Mouse (Mus musculus) layer of hippocampus, adult 2 months (tissue): ENCODE measurements around the gene Cd247. TPM values are rescaled to one million over a fixed set of nuclear protein-coding genes. Genes with fewer than 3 reads are reported as not detected.

ENCODE experiments used
- DNase-seq, 2 experiments: peaks; one replicate each; pipeline ENCODE4 v3.0.0; 2022; ENCODE audit warnings: low spot score in 2 of 2
- H3K27ac ChIP-seq: fragments of 200-600 bp; 2 replicates; pipeline ENCODE4 v1.8.1; 2022
- H3K4me3 ChIP-seq: fragments of 200-600 bp; 2 replicates; pipeline ENCODE4 v1.8.1; 2022; ENCODE audit warnings: mild to moderate bottlenecking
- CTCF ChIP-seq: fragments of 200-600 bp; conservative IDR thresholded peaks from 2 replicates; pipeline ENCODE4 v1.8.1; 2022; ENCODE audit warnings: antibody characterized with exemption, mild to moderate bottlenecking, moderate library complexity
- total RNA-seq, 2 experiments: library from RNA; stranded (reverse); gene quantifications; 2 replicates each; pipeline ENCODE4 v1.2.3; 2021

Gene Cd247
- total RNA-seq, 2 experiments from 2014 or later = not detected

DNA sequence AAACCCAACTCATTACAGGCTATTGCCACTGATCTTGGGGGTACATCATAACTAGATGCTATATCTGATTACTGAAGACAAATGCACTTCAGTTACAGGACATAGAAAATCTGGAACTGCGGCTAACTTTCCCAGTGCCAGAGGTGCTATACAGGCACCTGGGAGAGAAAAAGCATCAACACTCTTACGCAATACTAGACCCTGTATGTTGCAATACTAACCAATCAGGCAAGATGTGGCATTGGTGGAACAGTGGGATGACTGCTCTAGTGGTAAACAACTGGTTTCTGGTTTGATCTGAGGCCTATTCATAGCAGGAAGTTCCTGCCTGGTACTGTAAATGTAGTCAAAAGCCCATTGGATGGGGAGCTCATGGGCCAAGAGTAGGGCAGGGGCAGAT lies 90.3 kb downstream of the Cd247 start:
- H3K27ac ChIP-seq = no peak overlapping the region
- DNase-seq = no peak
- H3K4me3 ChIP-seq = no peak overlapping the region
- TF ChIP-seq CTCF = no peak

DNA sequence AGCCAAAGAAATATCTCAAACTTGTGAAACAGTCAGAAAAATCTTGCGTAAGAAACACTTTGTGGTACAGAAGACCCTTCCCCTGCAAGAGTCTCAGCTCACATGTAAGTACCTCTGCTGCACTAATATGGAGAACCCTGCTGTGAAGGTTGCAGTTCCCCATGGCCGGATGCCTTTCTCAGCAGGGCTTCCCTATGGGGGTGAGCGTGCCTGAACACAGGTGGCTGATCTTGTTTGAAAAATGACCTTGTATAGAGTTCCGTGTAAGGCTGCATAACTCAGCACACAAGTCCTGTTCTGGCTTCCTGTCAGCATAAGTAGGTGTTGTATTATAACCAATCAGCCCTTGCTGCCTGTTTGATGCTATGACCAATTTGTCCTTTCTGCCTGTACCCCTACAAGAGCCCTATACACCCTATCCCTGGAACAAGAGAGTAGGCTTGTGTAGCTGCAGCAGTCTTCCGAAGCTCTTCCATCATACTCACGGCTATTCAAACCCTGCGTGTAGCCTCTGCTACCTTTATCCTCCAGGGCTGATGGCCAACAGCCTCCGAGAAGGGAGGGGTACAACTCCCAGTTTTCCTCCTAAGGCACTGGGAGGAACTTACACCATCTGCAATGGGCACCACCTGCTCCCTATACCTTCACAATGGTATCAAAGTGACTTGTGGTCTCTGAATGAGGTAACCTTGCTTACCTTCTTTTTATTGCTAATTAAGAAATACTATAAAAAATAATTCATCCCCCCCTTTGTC lies 93.8 kb downstream of the Cd247 start:
- H3K27ac ChIP-seq = no peak overlapping the region
- DNase-seq = no peak
- no peak for TF ChIP-seq CTCF
- H3K4me3 ChIP-seq = no peak overlapping the region

DNA sequence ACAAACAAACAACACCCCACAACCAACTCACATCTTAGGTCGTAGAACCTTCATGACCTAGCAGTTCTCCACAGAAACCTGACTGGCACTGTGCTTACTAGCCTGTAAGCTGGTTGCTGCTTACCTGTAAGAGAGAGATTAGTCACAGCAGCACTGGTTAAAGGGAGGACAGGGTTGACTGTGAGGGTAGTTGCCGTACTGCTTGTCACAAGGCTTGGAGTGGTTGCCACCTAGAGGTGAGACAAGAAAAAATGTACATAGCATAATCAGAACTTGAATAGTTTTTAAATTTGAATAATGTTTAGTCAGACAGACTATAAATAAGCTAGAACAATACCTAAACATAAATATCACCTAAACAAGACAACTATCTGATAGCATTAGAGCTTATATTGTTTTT lies 103.2 kb downstream of the Cd247 start:
- no peak overlapping the region for H3K4me3 ChIP-seq
- H3K27ac ChIP-seq = no peak overlapping the region
- no peak for DNase-seq
- peak; percentile 73 for TF ChIP-seq CTCF

DNA sequence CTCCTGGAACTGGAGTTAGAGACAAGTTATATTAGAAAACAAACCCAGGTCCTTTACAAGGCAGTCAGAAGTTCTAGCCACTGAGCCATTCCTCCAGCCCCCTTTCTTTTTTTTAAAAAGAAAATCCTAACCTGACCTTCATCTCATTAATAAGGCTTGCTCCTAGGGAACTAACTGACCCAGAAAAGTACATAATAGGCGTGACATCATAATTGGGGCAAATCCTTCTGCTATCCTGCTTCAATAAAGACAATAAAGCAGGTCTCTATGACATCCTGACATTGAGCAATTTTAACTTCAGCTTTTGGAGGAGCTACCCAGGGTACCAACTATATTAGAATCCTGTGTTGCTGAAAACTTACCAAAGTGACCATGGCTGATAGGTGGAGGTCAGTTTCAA lies 115.1 kb downstream of the Cd247 start:
- H3K27ac ChIP-seq = no peak overlapping the region
- no peak overlapping the region for H3K4me3 ChIP-seq
- TF ChIP-seq CTCF = no peak
- DNase-seq = no peak

DNA sequence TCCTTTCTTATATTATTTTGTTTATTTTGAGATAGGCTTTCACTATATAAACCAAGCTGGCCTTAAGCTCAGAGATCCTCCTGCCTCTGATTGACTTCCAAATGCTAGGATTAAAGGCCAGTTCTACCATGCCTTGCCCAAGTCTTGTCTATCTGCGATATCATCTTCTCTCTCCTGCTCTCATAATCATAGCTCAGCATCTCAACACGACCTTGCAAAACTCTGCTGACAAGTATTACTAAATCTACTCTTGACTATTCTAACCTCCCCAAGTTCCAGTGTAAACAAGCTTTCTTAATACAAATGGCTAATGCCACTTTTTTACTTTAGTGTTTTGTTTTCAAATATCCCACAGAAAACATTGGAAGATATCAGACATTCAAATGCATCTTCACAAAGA lies 119.7 kb downstream of the Cd247 start:
- H3K27ac ChIP-seq = no peak overlapping the region
- TF ChIP-seq CTCF = no peak

DNA sequence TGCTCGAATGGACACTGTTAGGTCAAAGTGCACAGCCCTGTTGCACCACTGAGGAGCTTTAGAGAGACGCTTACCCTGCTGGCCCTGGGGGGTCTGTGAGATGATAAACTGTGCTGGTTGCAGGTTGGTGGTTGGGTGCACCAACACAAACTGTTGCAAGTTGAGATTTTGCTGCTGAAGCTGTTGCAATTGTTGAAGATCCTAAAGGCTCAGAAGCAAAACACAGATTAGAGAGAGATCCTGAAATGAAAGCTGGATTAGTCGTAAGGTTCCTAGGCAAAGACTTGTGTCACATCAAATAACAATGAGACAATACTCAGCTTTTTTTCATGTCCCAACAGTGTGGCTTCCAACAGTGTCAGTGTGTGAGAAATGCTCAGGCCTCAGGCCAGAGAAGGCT lies 120.3 kb downstream of the Cd247 start:
- no peak for TF ChIP-seq CTCF
- no peak overlapping the region for H3K27ac ChIP-seq
- no peak overlapping the region for H3K4me3 ChIP-seq
- DNase-seq = no peak

More for the DNA sequence above, 119.7 kb downstream of the Cd247 start:
- H3K4me3 ChIP-seq = no peak overlapping the region
- no peak for DNase-seq

DNA sequence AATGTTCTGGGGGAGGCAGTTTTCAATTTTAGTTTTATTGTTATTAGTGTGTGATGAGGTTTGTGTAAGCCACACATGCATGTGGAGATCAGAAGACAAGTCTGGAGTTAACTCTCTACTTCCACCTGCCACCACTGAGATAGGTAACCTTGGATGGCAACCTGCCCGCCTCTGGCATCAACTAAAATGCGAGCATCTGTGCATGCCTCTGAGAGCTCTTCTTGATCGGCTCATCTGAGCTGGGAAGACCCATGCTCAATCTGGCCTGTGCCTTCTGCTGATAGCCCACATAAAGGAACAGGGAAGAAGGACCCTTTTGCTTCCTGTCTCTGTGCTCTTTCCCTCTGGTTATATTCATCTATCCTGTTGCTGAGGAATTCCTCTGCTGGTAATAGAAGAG lies 121.0 kb downstream of the Cd247 start:
- DNase-seq = no peak
- Histone ChIP-seq H3K4me3 (no peak overlapping the region), H3K27ac (no peak overlapping the region)
- no peak for TF ChIP-seq CTCF

DNA sequence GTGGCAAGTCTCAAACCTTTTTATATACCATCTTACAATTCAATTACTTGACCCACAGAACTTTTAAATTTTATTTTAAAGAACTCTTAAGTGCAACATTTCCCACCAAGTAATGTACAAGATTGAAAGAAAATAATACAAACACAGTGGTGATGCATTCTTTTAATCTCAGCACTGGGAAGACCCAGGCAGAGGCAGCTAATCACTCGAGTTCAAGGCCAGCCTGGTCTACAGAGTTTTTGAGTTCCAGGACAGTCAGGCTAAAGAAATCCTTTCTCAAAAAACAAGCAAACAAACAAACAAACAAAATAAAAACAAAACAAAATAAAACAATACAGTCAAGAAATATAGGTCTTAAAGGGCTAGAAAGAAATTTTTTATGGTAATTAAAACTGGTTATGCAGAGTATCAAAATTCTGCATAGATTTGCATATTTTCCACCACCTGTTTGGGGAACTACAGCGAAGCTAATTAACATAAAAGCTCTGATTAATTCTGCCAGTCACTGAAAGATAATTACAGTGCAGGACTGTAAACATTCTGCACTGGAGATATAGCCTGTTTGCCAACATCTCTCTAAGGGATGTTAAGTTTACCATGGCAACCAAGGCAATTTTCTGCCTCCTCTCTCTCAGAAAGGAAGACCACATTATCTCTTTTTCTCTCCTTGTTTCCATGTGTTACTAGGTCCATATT lies 125.4 kb downstream of the Cd247 start:
- H3K4me3 ChIP-seq = no peak overlapping the region
- no peak for DNase-seq
- TF ChIP-seq CTCF = no peak
- no peak overlapping the region; the same call in 1 of the 2 replicates for H3K27ac ChIP-seq

DNA sequence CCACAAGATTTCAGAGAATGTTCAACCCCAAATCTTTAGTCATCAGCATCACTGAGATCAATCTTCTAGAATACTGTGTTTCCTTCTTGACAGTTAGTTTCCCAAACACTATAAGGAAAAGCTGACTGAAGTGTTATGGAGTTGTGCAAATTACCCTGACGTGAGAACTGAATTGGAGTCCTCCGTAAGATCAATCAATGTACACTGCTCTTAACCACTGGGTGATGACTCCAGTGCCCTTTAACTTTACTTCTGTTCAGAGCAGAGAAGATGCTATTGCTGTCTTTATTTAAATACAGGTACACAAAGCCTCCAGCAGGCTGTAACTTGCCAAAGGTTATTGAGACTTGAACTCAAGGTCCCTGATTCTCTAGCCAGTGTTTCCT lies 125.9 kb downstream of the Cd247 start:
- no peak for DNase-seq
- Histone ChIP-seq H3K27ac (no peak overlapping the region), H3K4me3 (no peak overlapping the region)
- no peak for TF ChIP-seq CTCF

DNA sequence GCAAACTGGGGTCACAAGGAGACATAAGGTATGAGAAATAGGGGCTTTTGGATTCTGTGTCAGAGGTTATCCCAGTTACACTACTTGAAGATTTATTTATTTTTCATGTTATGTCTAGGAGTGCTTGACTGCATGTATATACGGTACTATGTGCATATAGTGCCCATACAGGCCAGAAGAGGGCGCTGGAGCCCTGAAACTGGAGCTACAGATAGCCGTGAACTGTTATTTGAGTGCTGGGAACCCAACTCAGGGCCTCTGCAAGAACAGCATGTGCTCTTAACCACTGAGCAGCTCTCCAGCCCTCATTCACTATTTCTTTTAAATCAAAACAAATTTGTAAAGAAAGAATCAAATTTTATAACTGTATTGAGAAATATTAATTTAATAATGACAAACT lies 132.5 kb downstream of the Cd247 start:
- peak; percentile 40 for TF ChIP-seq CTCF
- DNase-seq = no peak

DNA sequence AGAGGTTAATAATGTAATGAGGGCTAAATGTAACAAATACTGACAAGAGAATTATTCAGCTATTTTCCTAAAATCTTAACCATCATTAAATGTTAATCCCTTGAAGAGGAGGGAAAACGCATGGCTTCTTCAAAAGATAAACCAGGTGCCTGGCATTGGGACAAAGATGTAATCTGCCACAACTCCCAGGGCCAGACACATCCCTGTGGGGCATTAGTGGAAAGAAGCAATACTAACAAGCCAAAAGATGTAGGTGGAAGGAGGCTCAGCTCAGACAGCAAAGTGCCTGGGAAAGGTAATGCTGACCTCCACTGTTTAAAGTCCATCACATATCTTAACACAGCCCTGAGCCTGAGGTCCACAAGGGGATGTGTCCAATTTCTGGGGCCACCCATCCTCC lies 134.0 kb downstream of the Cd247 start:
- Histone ChIP-seq H3K4me3 (no peak overlapping the region), H3K27ac (no peak overlapping the region)
- TF ChIP-seq CTCF = no peak
- DNase-seq = no peak

More for the DNA sequence above, 132.5 kb downstream of the Cd247 start:
- no peak overlapping the region for H3K27ac ChIP-seq
- no peak overlapping the region for H3K4me3 ChIP-seq

DNA sequence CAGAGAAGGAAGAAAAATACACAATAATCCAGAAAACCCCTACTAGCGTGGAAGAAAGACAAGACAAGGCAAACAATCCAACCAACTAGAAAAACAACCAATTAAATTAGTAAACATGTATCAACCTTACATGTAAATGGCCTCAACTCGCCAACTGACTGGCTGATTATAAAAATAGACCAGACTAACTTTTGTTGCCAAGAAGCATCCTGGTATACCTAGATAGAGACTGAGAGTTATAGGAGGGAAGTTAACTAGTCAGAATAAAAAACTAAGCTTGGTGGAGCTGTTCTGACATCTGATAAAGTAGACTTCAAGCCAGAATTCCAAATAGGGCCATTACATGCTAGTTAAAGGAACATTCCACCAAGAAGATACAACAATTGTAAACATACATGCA lies 136.7 kb downstream of the Cd247 start:
- TF ChIP-seq CTCF = no peak
- no peak for DNase-seq
- no peak overlapping the region for H3K27ac ChIP-seq
- H3K4me3 ChIP-seq = no peak overlapping the region

Other genes with a start within 250 kb of the Cd247 start
- gene Mpzl1, start 154.1 kb upstream of the Cd247 start, total RNA-seq = 10 to 100 TPM; 30.6 to 38.5 TPM
- 1 to 10 TPM; 3.7 to 4.9 TPM for gene Rcsd1, start 78.9 kb upstream of the Cd247 start, total RNA-seq
- gene Creg1, start 24.9 kb upstream of the Cd247 start, total RNA-seq = 10 to 100 TPM; 23.8 to 26.4 TPM
- 10 to 100 TPM; 15.2 to 22.4 TPM for gene Pou2f1, start 214.0 kb downstream of the Cd247 start, total RNA-seq